8 mouse cellular contexts compared by ENCODE assay signal in the genomic region with DNA sequence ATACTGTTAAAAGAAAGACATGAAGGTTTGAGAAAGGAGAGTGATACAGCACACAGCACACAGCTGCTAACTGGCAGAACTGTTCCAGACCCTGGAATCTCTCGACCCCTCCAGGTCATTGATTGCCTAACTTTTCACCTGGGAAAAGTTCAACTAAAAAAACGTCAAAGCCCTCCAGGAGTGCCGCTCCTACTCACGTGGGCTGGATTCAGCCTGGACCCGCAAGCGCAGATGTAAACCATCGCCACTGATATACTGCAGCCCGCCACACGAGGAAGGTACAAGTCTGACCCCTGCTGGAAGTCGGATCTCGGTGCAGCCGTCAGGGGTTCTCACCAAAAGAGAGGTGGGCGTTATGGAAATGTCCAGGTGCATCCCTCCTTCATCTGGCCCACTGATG. TPM values are rescaled to one million over a fixed set of nuclear protein-coding genes. Genes with fewer than 3 reads are reported as not detected.
DNase-seq lines count a peak whose midpoint lies in the region; ATAC-seq and TF ChIP-seq lines count a peak whose summit lies in the region.

No protein-coding gene starts in this region.

- intact Hi-C loops in heart, postnatal 36 days (cut with DNase I) = loop anchor here (5.0 kb wide), 1 partner anchor 579 kb away; no protein-coding TSS in a partner anchor

- no peak for TF ChIP-seq EP300 in ES-Bruce4 (IDR thresholded peaks at IDR 0.05; ENCODE audit: insufficient read depth, low read depth, low read length)

- H3K27me3 ChIP-seq in ES-Bruce4 (ENCODE audit: control insufficient read depth, insufficient read depth, low read length, poor library complexity, severe bottlenecking) = 0 out of 2 replicates have a peak, but pooled peaks cover 2% of the 10 kb centered on the region
- H3K27me3 ChIP-seq in lung, embryonic 14.5 days (ENCODE audit: insufficient read depth, low read length) = no peaks in the 10 kb centered on the region
- no peaks in the 10 kb centered on the region for H3K27me3 ChIP-seq in neural tube, embryonic 15.5 days (replicated peaks)

- no peak for TF ChIP-seq POLR2A in ES-Bruce4 (IDR thresholded peaks at IDR 0.05; ENCODE audit: insufficient read depth, low read length)
- TF ChIP-seq POLR2A in bone marrow, adult 2 months (IDR thresholded peaks at IDR 0.05; ENCODE audit: borderline replicate concordance, control insufficient read depth, low read depth, low read length) = no peak
- TF ChIP-seq POLR2A in embryonic fibroblast, embryonic 13.5 days (IDR thresholded peaks at IDR 0.05; ENCODE audit: low read depth, low read length) = no peak

- no peak overlapping the region for H3K4me3 ChIP-seq in ES-Bruce4 (ENCODE audit: low read depth, low read length)
- H3K4me3 ChIP-seq in bone marrow, adult 2 months (replicated peaks; ENCODE audit: control insufficient read depth, low read depth, low read length) = no peak overlapping the region
- H3K4me3 ChIP-seq in embryonic fibroblast, embryonic 13.5 days (ENCODE audit: insufficient read depth, low read length) = no peak overlapping the region
- H3K4me3 ChIP-seq in layer of hippocampus, adult 2 months = peak overlapping the region; percentile 43
- H3K4me3 ChIP-seq in lung, embryonic 14.5 days (ENCODE audit: low read depth, low read length) = peak overlapping the region; percentile 4; the same call in 1 of the 2 replicates
- peak overlapping the region; percentile 29 for H3K4me3 ChIP-seq in neural tube, embryonic 15.5 days (replicated peaks)

- 0 out of 2 replicates have a peak, but pooled peaks cover 2% of the 10 kb centered on the region for H3K9me3 ChIP-seq in ES-Bruce4 (replicated peaks; ENCODE audit: control insufficient read depth, insufficient read depth, low read length, poor library complexity, severe bottlenecking)
- H3K9me3 ChIP-seq in lung, embryonic 14.5 days (ENCODE audit: low read depth, low read length) = no peaks in the 10 kb centered on the region
- H3K9me3 ChIP-seq in neural tube, embryonic 15.5 days (replicated peaks) = no peaks in the 10 kb centered on the region

- no peak overlapping the region for H3K9ac ChIP-seq in ES-Bruce4 (ENCODE audit: low read depth, poor library complexity, severe bottlenecking)
- H3K9ac ChIP-seq in lung, embryonic 14.5 days = peak overlapping the region; percentile 34; the same call in 1 of the 2 replicates
- H3K9ac ChIP-seq in neural tube, embryonic 15.5 days (replicated peaks) = no peak overlapping the region

- peak overlapping the region; percentile 58 for H3K4me2 ChIP-seq in lung, embryonic 14.5 days
- H3K4me2 ChIP-seq in neural tube, embryonic 15.5 days = peak overlapping the region; percentile 65

- peaks cover 3% of the 10 kb centered on the region for H3K4me1 ChIP-seq in ES-Bruce4 (ENCODE audit: control insufficient read depth, insufficient read depth, low read length)
- no peaks in the 10 kb centered on the region for H3K4me1 ChIP-seq in bone marrow, adult 2 months (ENCODE audit: control insufficient read depth, insufficient read depth, low read length)
- peaks cover 6% of the 10 kb centered on the region for H3K4me1 ChIP-seq in embryonic fibroblast, embryonic 13.5 days (ENCODE audit: control insufficient read depth, insufficient read depth, low read length)
- no peaks in the 10 kb centered on the region for H3K4me1 ChIP-seq in lung, embryonic 14.5 days (ENCODE audit: insufficient read depth)
- H3K4me1 ChIP-seq in neural tube, embryonic 15.5 days = peaks cover 15% of the 10 kb centered on the region

- 2% methylated on average over 13 of the region's 13 CpGs for WGBS in bone marrow, adult 2 months
- under 1% methylated on average over 13 of the region's 13 CpGs for WGBS in lung, embryonic 14.5 days
- WGBS in neural tube, embryonic 15.5 days = 2% methylated on average over 13 of the region's 13 CpGs

- ATAC-seq in lung, embryonic 14.5 days (ENCODE audit: insufficient read depth) = peak; percentile 85
- ATAC-seq in neural tube, embryonic 15.5 days (ENCODE audit: low FRiP score) = peak; percentile 86

- no peaks in the 10 kb centered on the region for H3K36me3 ChIP-seq in ES-Bruce4 (ENCODE audit: control insufficient read depth, insufficient read depth, low read length, poor library complexity, severe bottlenecking)
- H3K36me3 ChIP-seq in lung, embryonic 14.5 days (ENCODE audit: insufficient read depth) = no peaks in the 10 kb centered on the region
- H3K36me3 ChIP-seq in neural tube, embryonic 15.5 days = no peaks in the 10 kb centered on the region

- DNase-seq in heart, postnatal 36 days = peak; percentile 42 to 50
- DNase-seq in layer of hippocampus, adult 2 months (ENCODE audit: low spot score in 2 of 2) = peak; percentile 52 to 62
- DNase-seq in lung, embryonic 14.5 days = peak; percentile 88
- peak; percentile 29 to 58 for DNase-seq in thymus, postnatal 10 days (ENCODE audit: low spot score in 2 of 2)

- TF ChIP-seq CTCF in ES-Bruce4 (IDR thresholded peaks at IDR 0.05; ENCODE audit: low read depth, low read length) = peak; percentile 84
- peak; percentile 83 for TF ChIP-seq CTCF in bone marrow, adult 2 months (IDR thresholded peaks at IDR 0.05; ENCODE audit: control insufficient read depth, insufficient read depth, low read length)
- TF ChIP-seq CTCF in embryonic fibroblast, embryonic 13.5 days (IDR thresholded peaks at IDR 0.05; ENCODE audit: borderline replicate concordance, insufficient read depth, low read length) = peak; percentile 82
- TF ChIP-seq CTCF in layer of hippocampus, adult 2 months (conservative IDR thresholded peaks at IDR 0.05) = peak; percentile 94
- TF ChIP-seq CTCF in lung, embryonic 14.5 days (IDR thresholded peaks at IDR 0.05; ENCODE audit: low read depth) = peak; percentile 92

- H3K27ac ChIP-seq in ES-Bruce4 (ENCODE audit: insufficient read depth, low read length) = no peak overlapping the region
- H3K27ac ChIP-seq in bone marrow, adult 2 months (ENCODE audit: control insufficient read depth, insufficient read depth, low read depth, low read length, poor library complexity) = no peak overlapping the region
- no peak overlapping the region for H3K27ac ChIP-seq in embryonic fibroblast, embryonic 13.5 days (ENCODE audit: insufficient read depth, low read length)
- H3K27ac ChIP-seq in layer of hippocampus, adult 2 months = no peak overlapping the region
- H3K27ac ChIP-seq in lung, embryonic 14.5 days (ENCODE audit: low read depth) = no peak overlapping the region
- no peak overlapping the region for H3K27ac ChIP-seq in neural tube, embryonic 15.5 days (replicated peaks)

RNA-seq across cellular contexts. Expression of gene Ube2cbp, which starts 13.1 kb away (rescaled TPM):
- polyA plus RNA-seq in ES-Bruce4 (2011; ENCODE audit: insufficient read depth, insufficient read length, low read depth, missing spikeins) = 1.6 and 2.2 TPM in 2 replicates
- polyA plus RNA-seq in bone marrow, adult 2 months (2011; ENCODE audit: insufficient read depth, insufficient read length, low replicate concordance, missing spikeins) = not detected in 2 replicates
- polyA plus RNA-seq in embryonic fibroblast, embryonic 13.5 days (2011; ENCODE audit: insufficient read length, low read depth, missing spikeins) = 1.1 and 1.8 TPM in 2 replicates
- total RNA-seq in heart, postnatal 36 days (2021) = 1 to 10 TPM; 1.5 to 1.9 TPM
- 1 to 10 TPM; 3.5 to 4.0 TPM for total RNA-seq in layer of hippocampus, adult 2 months (2021)
- 6.1 and 7.2 TPM in 2 replicates for polyA plus RNA-seq in lung, embryonic 14.5 days (2014; fragmentation: Nextera tagmentation; extraction: Ambion mirVana)
- polyA plus RNA-seq in neural tube, embryonic 15.5 days (2015; fragmentation: Nextera tagmentation; extraction: Ambion mirVana) = 5.9 and 7.4 TPM in 2 replicates

RNA-seq across cellular contexts. Expression of gene Dop1a, which starts 15.3 kb away (rescaled TPM):
- 13.0 and 17.3 TPM in 2 replicates for polyA plus RNA-seq in ES-Bruce4 (2011; ENCODE audit: insufficient read depth, insufficient read length, low read depth, missing spikeins)
- 7.1 and 15.5 TPM in 2 replicates for polyA plus RNA-seq in bone marrow, adult 2 months (2011; ENCODE audit: insufficient read depth, insufficient read length, low replicate concordance, missing spikeins)
- polyA plus RNA-seq in embryonic fibroblast, embryonic 13.5 days (2011; ENCODE audit: insufficient read length, low read depth, missing spikeins) = 24.9 and 27.5 TPM in 2 replicates
- 10 to 100 TPM; 17.7 to 19.2 TPM for total RNA-seq in heart, postnatal 36 days (2021)
- total RNA-seq in layer of hippocampus, adult 2 months (2021) = 10 to 100 TPM; 60.3 to 63.1 TPM
- 15.5 and 19.3 TPM in 2 replicates for polyA plus RNA-seq in lung, embryonic 14.5 days (2014; fragmentation: Nextera tagmentation; extraction: Ambion mirVana)
- polyA plus RNA-seq in neural tube, embryonic 15.5 days (2015; fragmentation: Nextera tagmentation; extraction: Ambion mirVana) = 29.5 and 30.7 TPM in 2 replicates

Comparison
In these comparisons a context has a peak if more than half of its experiments do, and no peak if none do; other contexts are left out.
1. H3K4me3 ChIP-seq: peak in layer of hippocampus, adult 2 months (single experiment), lung, embryonic 14.5 days (single experiment) and neural tube, embryonic 15.5 days (single experiment); none in ES-Bruce4 (single experiment), bone marrow, adult 2 months (single experiment) and embryonic fibroblast, embryonic 13.5 days (single experiment).
2. Peak in every context shown above with its lines, with median percentiles within 50 percentile points of each other: CTCF ChIP-seq and DNase-seq.